Mouse (Mus musculus) lung, embryonic 15.5 days (tissue): Measurements from ENCODE around the gene Dynll2. TPM values are rescaled to one million over a fixed set of nuclear protein-coding genes. Genes with fewer than 3 reads are reported as not detected.

Experiments used
- ATAC-seq: fragments of 200-750 bp; cut with Nextera tagmentation; 2 replicates; pipeline ENCODE4 v1.8.0; 2017; ENCODE audit warnings: moderate number of reproducible peaks, borderline replicate concordance; ENCODE audit not compliant: low FRiP score, low TSS enrichment; ENCODE audit errors: extremely low read depth
- H3K27ac ChIP-seq: fragments of 300-500 bp; sonication (generic); 2 replicates; pipeline ENCODE4 v1.5.1; 2015; ENCODE audit warnings: moderate library complexity, mild to moderate bottlenecking, inconsistent platforms
- H3K27me3 ChIP-seq: fragments of 300-500 bp; sonication (generic); 2 replicates; pipeline ENCODE4 v1.6.1; 2015; ENCODE audit warnings: inconsistent platforms
- H3K36me3 ChIP-seq: fragments of 300-500 bp; sonication (generic); 2 replicates; pipeline ENCODE4 v1.6.1; 2015; ENCODE audit warnings: inconsistent platforms
- H3K4me1 ChIP-seq: fragments of 300-500 bp; sonication (generic); 2 replicates; pipeline ENCODE4 v1.6.1; 2015; ENCODE audit warnings: inconsistent platforms
- H3K4me2 ChIP-seq: fragments of 300-500 bp; sonication (generic); 2 replicates; pipeline ENCODE4 v1.6.1; 2015; ENCODE audit warnings: inconsistent platforms, mild to moderate bottlenecking, moderate library complexity
- H3K4me3 ChIP-seq: fragments of 300-500 bp; sonication (generic); 2 replicates; pipeline ENCODE4 v1.5.1; 2015; ENCODE audit warnings: mild to moderate bottlenecking, inconsistent platforms
- H3K9ac ChIP-seq: fragments of 300-500 bp; sonication (generic); 2 replicates; pipeline ENCODE4 v1.6.1; 2015; ENCODE audit warnings: inconsistent platforms
- H3K9me3 ChIP-seq: fragments of 300-500 bp; sonication (generic); 2 replicates; pipeline ENCODE4 v1.6.1; 2016; ENCODE audit warnings: inconsistent platforms
- WGBS: fragments of 180-500 bp; shearing (Covaris S2); methylation state at CpG from one replicate; pipeline ENCODE4 v1.1.7; 2015; 5-methylcytosine and 5-hydroxymethylcytosine counted together
- polyA plus RNA-seq: library from polyadenylated mRNA; unstranded; fragments of >200 nt; fragmentation: Nextera tagmentation; extraction: Ambion mirVana; gene quantifications from 2 replicates; pipeline ENCODE4 v1.2.1, GENCODE M21; 2015

The Dynll2 gene
- polyA plus RNA-seq, 1 experiment from 2014 or later, result 26.1 TPM

- WGBS, result 28% methylated on average over 3 of the region's 3 CpGs
- Histone ChIP-seq H3K27me3 (peaks cover 5% of the 10 kb centered on the region; the same call in 1 of the 2 replicates), H3K36me3 (no peaks in the 10 kb centered on the region)
These were observed 22.0 kb downstream of the Dynll2 start for GRCm38 (mm10) chr11:87965293-87965692.

GRCm38 (mm10) chr11:87957066-87957465, 30.3 kb downstream of the Dynll2 start:
- H3K4me1 ChIP-seq, result no peaks in the 10 kb centered on the region
- WGBS, result 34% methylated on average over 7 of the region's 7 CpGs

More at GRCm38 (mm10) chr11:87965293-87965692, 22.0 kb downstream of the Dynll2 start:
- Histone ChIP-seq H3K4me3 (no peak overlapping the region), H3K9me3 (no peaks in the 10 kb centered on the region), H3K27ac (no peak overlapping the region), H3K4me1 (0 out of 2 replicates have a peak, but pooled peaks cover 7% of the 10 kb centered on the region), H3K4me2 (no peak overlapping the region), H3K9ac (no peak overlapping the region)
- no peak for ATAC-seq

GRCm38 (mm10) chr11:87955144-87955543, 32.2 kb downstream of the Dynll2 start:
- no peak overlapping the region for H3K4me3 ChIP-seq
- H3K9ac ChIP-seq, result no peak overlapping the region
- no peaks in the 10 kb centered on the region for H3K27me3 ChIP-seq
- 11% methylated on average over 1 of the region's 1 CpGs for WGBS
- no peaks in the 10 kb centered on the region for H3K36me3 ChIP-seq
- no peak overlapping the region for H3K4me2 ChIP-seq
- no peak for ATAC-seq
- no peaks in the 10 kb centered on the region for H3K4me1 ChIP-seq
- no peak overlapping the region for H3K27ac ChIP-seq
- no peaks in the 10 kb centered on the region for H3K9me3 ChIP-seq

More at GRCm38 (mm10) chr11:87957066-87957465, 30.3 kb downstream of the Dynll2 start:
- Histone ChIP-seq H3K9me3 (no peaks in the 10 kb centered on the region), H3K4me2 (no peak overlapping the region), H3K9ac (no peak overlapping the region), H3K4me3 (no peak overlapping the region), H3K36me3 (no peaks in the 10 kb centered on the region), H3K27me3 (no peaks in the 10 kb centered on the region), H3K27ac (no peak overlapping the region)
- no peak for ATAC-seq

GRCm38 (mm10) chr11:87949990-87950389, 37.3 kb downstream of the Dynll2 start:
- no peak for ATAC-seq
- no peak overlapping the region for H3K27ac ChIP-seq

GRCm38 (mm10) chr11:87935467-87935866, 51.9 kb downstream of the Dynll2 start:
- H3K27ac ChIP-seq, result no peak overlapping the region
- no peak overlapping the region for H3K9ac ChIP-seq
- ATAC-seq, result no peak
- H3K36me3 ChIP-seq, result no peaks in the 10 kb centered on the region
- H3K9me3 ChIP-seq, result no peaks in the 10 kb centered on the region
- no peak overlapping the region for H3K4me2 ChIP-seq
- no peaks in the 10 kb centered on the region for H3K4me1 ChIP-seq
- H3K27me3 ChIP-seq, result no peaks in the 10 kb centered on the region
- H3K4me3 ChIP-seq, result no peak overlapping the region
- 61% methylated on average over 3 of the region's 3 CpGs for WGBS

More at GRCm38 (mm10) chr11:87949990-87950389, 37.3 kb downstream of the Dynll2 start:
- H3K4me1 ChIP-seq, result no peaks in the 10 kb centered on the region
- no peaks in the 10 kb centered on the region for H3K9me3 ChIP-seq
- WGBS, result 3% methylated on average over 2 of the region's 2 CpGs
- no peak overlapping the region for H3K4me2 ChIP-seq
- no peaks in the 10 kb centered on the region for H3K36me3 ChIP-seq
- H3K27me3 ChIP-seq, result peaks cover 4% of the 10 kb centered on the region; the same call in 1 of the 2 replicates
- no peak overlapping the region for H3K9ac ChIP-seq
- H3K4me3 ChIP-seq, result no peak overlapping the region

GRCm38 (mm10) chr11:87933731-87934130, 53.6 kb downstream of the Dynll2 start:
- 68% methylated on average over 2 of the region's 2 CpGs for WGBS
- Histone ChIP-seq H3K36me3 (no peaks in the 10 kb centered on the region), H3K27me3 (no peaks in the 10 kb centered on the region), H3K4me1 (no peaks in the 10 kb centered on the region), H3K27ac (no peak overlapping the region), H3K9me3 (no peaks in the 10 kb centered on the region), H3K4me2 (no peak overlapping the region), H3K9ac (no peak overlapping the region), H3K4me3 (no peak overlapping the region)
- no peak for ATAC-seq

- no peak for ATAC-seq
These were observed 57.0 kb downstream of the Dynll2 start for GRCm38 (mm10) chr11:87930348-87930747.

More at GRCm38 (mm10) chr11:87930348-87930747, 57.0 kb downstream of the Dynll2 start:
- H3K36me3 ChIP-seq, result no peaks in the 10 kb centered on the region
- 61% methylated on average over 2 of the region's 2 CpGs for WGBS
- no peak overlapping the region for H3K4me3 ChIP-seq
- no peaks in the 10 kb centered on the region for H3K9me3 ChIP-seq
- H3K9ac ChIP-seq, result no peak overlapping the region
- H3K4me1 ChIP-seq, result no peaks in the 10 kb centered on the region
- no peak overlapping the region for H3K4me2 ChIP-seq
- H3K27me3 ChIP-seq, result no peaks in the 10 kb centered on the region
- no peak overlapping the region for H3K27ac ChIP-seq

Other genes starting within 250 kb of the Dynll2 start
- gene Supt4a, start 250.0 kb downstream of the Dynll2 start, polyA plus RNA-seq, result 144 and 155 TPM in 2 replicates
- gene Tspoap1, start 227.0 kb downstream of the Dynll2 start, polyA plus RNA-seq, result 1.4 and 2.7 TPM in 2 replicates
- 0.71 and 2.4 TPM in 2 replicates for gene Mpo, start 194.0 kb downstream of the Dynll2 start, polyA plus RNA-seq
- 0.09 and 0.31 TPM in 2 replicates for gene Lpo, start 159.2 kb downstream of the Dynll2 start, polyA plus RNA-seq
- 15.2 and 16.5 TPM in 2 replicates for gene Mks1, start 134.3 kb downstream of the Dynll2 start, polyA plus RNA-seq
- not detected in 2 replicates for gene Epx, start 112.0 kb downstream of the Dynll2 start, polyA plus RNA-seq
- gene Olfr462, start 95.3 kb downstream of the Dynll2 start, polyA plus RNA-seq, result not detected in 2 replicates
- gene Olfr463, start 90.1 kb downstream of the Dynll2 start, polyA plus RNA-seq, result not detected in 2 replicates
- gene Olfr464, start 66.6 kb downstream of the Dynll2 start, polyA plus RNA-seq, result not detected in 2 replicates
- gene Srsf1, start 59.8 kb upstream of the Dynll2 start, polyA plus RNA-seq, result 308 and 313 TPM in 2 replicates
- gene Vezf1, start 80.7 kb upstream of the Dynll2 start, polyA plus RNA-seq, result 37.7 and 39.7 TPM in 2 replicates
- gene Cuedc1, start 110.5 kb upstream of the Dynll2 start, polyA plus RNA-seq, result 17.7 and 19.7 TPM in 2 replicates
- gene Mrps23, start 216.9 kb upstream of the Dynll2 start, polyA plus RNA-seq, result 57.4 and 59.4 TPM in 2 replicates